Mouse (Mus musculus): ENCODE data around the gene Gm15737.

DNA sequence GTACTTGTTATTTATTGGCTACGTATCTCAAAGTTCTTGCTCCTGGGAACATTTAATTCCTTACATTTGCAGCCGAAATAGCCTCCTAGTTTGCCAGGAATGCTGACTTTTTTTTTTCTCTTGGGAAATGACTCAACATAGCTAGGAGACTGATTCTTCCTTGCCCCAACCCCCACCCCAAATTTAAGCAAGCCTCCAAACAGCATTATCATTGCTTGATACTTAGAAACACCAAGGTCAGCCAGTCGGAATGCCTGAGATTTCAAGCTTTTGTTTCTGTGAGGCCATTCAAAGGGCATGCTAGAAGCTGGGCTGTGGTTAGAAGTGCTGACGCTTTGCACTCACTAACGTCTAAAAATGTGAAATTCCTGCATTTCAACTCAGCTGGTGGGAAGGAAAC, 41.8 kb upstream of the Gm15737 start:
- TF ChIP-seq POLR2A (IDR thresholded peaks at IDR 0.05; ENCODE audit: control insufficient read depth, low read depth, low read length) (no peak), CTCF (IDR thresholded peaks at IDR 0.05; ENCODE audit: control insufficient read depth, insufficient read depth, insufficient replicate concordance, low read depth, low read length) (no peak)

Measured in testis, adult 2 months (tissue).